Mouse (Mus musculus) forebrain, embryonic 11.5 days (tissue): ENCODE data around the gene Tmprss4. TPM values are rescaled to one million over a fixed set of nuclear protein-coding genes. Genes with fewer than 3 reads are reported as not detected.

Source experiments
- ATAC-seq: fragments of 200-750 bp; cut with Nextera tagmentation; replicated peaks from 2 replicates; pipeline ENCODE4 v1.8.0; 2017; ENCODE audit warnings: moderate TSS enrichment; ENCODE audit not compliant: low FRiP score
- DNase-seq: peaks from one replicate; pipeline ENCODE4 v3.0.0-alpha.2; 2017; ENCODE audit warnings: low spot score
- H3K27ac ChIP-seq: fragments of 300-500 bp; sonication (generic); 2 replicates; pipeline ENCODE4 v1.5.1; 2014; ENCODE audit warnings: low read depth, low read length
- H3K27me3 ChIP-seq: fragments of 300-500 bp; sonication (generic); 2 replicates; pipeline ENCODE4 v1.6.1; 2014; ENCODE audit warnings: mild to moderate bottlenecking, low read length, mixed read lengths; ENCODE audit not compliant: control insufficient read depth, insufficient read depth
- H3K36me3 ChIP-seq: fragments of 300-500 bp; sonication (generic); 2 replicates; pipeline ENCODE4 v1.6.1; 2014; ENCODE audit warnings: mild to moderate bottlenecking, low read length, moderate library complexity, mixed read lengths; ENCODE audit not compliant: control insufficient read depth, insufficient read depth
- H3K4me1 ChIP-seq: fragments of 300-500 bp; sonication (generic); replicated peaks from 2 replicates; pipeline ENCODE4 v1.6.1; 2014; ENCODE audit warnings: low read length, mixed read lengths; ENCODE audit not compliant: control insufficient read depth, insufficient read depth
- H3K4me2 ChIP-seq: fragments of 300-500 bp; sonication (generic); 2 replicates; pipeline ENCODE4 v1.6.1; 2014; ENCODE audit warnings: low read depth, mild to moderate bottlenecking, low read length, moderate library complexity, mixed read lengths; ENCODE audit not compliant: severe bottlenecking
- H3K4me3 ChIP-seq: fragments of 300-500 bp; sonication (generic); 2 replicates; pipeline ENCODE4 v1.5.1; 2014; ENCODE audit warnings: low read depth, low read length
- H3K9ac ChIP-seq: fragments of 300-500 bp; sonication (generic); 2 replicates; pipeline ENCODE4 v1.6.1; 2014; ENCODE audit warnings: low read length
- H3K9me3 ChIP-seq: fragments of 300-500 bp; sonication (generic); 2 replicates; pipeline ENCODE4 v1.6.1; 2016; ENCODE audit warnings: low read length, mixed read lengths; ENCODE audit not compliant: control insufficient read depth
- WGBS: fragments of 180-500 bp; shearing (Covaris S2); extraction: QIAGEN DNeasy Blood & Tissue Kit; methylation state at CpG from one replicate; pipeline ENCODE4 v1.1.7; 2014; 5-methylcytosine and 5-hydroxymethylcytosine counted together
- polyA plus RNA-seq: library from polyadenylated mRNA; unstranded; fragments of >200 nt; fragmentation: Nextera tagmentation; extraction: Ambion mirVana; gene quantifications from 2 replicates; pipeline ENCODE4 v1.2.1, GENCODE M21; 2014

Tmprss4 gene
- polyA plus RNA-seq, 1 experiment from 2014 or later = not detected

GRCm38 (mm10) chr9:45138191-45139032 is 65.5 kb downstream of the Tmprss4 start, which contains the start of gene Scn4b:
TSS of gene Scn4b (plus strand) at chr9:45138395.
- Histone ChIP-seq H3K4me3 (peak within 1 kb of the TSS; percentile 43), H3K4me1 (peaks cover 16% of the 10 kb centered on the region), H3K9me3 (no peaks in the 10 kb centered on the region), H3K9ac (peak within 1 kb of the TSS; percentile 48), H3K4me2 (peak within 1 kb of the TSS; percentile 87), H3K36me3 (no peaks in the 10 kb centered on the region), H3K27ac (no peak within 1 kb of the TSS), H3K27me3 (peaks cover 68% of the 10 kb centered on the region)
- ATAC-seq (peak; percentile 57; the same call in 1 of the 2 replicates), DNase-seq (peak; percentile 77)
- WGBS = under 1% methylated on average over 74 of the region's 76 CpGs

- Histone ChIP-seq H3K27ac (no peak overlapping the region), H3K4me3 (no peak overlapping the region), H3K9me3 (no peaks in the 10 kb centered on the region), H3K27me3 (peaks cover 59% of the 10 kb centered on the region), H3K4me2 (no peak overlapping the region), H3K9ac (no peak overlapping the region), H3K4me1 (peaks cover 16% of the 10 kb centered on the region), H3K36me3 (no peaks in the 10 kb centered on the region)
- ATAC-seq = no peak
- 11% methylated on average over 7 of the region's 7 CpGs for WGBS
- DNase-seq = no peak
Measured at GRCm38 (mm10) chr9:45136442-45137169, 67.3 kb downstream of the Tmprss4 start.

GRCm38 (mm10) chr9:45133484-45134310 is 70.2 kb downstream of the Tmprss4 start:
- H3K9me3 ChIP-seq = no peaks in the 10 kb centered on the region
- no peak overlapping the region for H3K27ac ChIP-seq
- H3K36me3 ChIP-seq = no peaks in the 10 kb centered on the region
- H3K27me3 ChIP-seq = peaks cover 38% of the 10 kb centered on the region
- peaks cover 11% of the 10 kb centered on the region for H3K4me1 ChIP-seq
- WGBS = 21% methylated on average over 5 of the region's 5 CpGs
- no peak overlapping the region for H3K4me2 ChIP-seq
- no peak overlapping the region for H3K9ac ChIP-seq
- ATAC-seq (no peak), DNase-seq (peak; percentile 64)
- no peak overlapping the region for H3K4me3 ChIP-seq

- Histone ChIP-seq H3K9me3 (no peaks in the 10 kb centered on the region), H3K27me3 (peaks cover 7% of the 10 kb centered on the region), H3K27ac (no peak overlapping the region), H3K4me3 (no peak overlapping the region), H3K9ac (no peak overlapping the region), H3K36me3 (no peaks in the 10 kb centered on the region), H3K4me1 (0 out of 2 replicates have a peak, but pooled peaks cover 3% of the 10 kb centered on the region), H3K4me2 (no peak overlapping the region)
- no peak for DNase-seq
- ATAC-seq = no peak
- WGBS = 80% methylated on average over 3 of the region's 3 CpGs
Measured at GRCm38 (mm10) chr9:45130119-45130518, 73.8 kb downstream of the Tmprss4 start.

GRCm38 (mm10) chr9:45126941-45127340 is 77.0 kb downstream of the Tmprss4 start:
- 53% methylated on average over 7 of the region's 7 CpGs for WGBS
- H3K27me3 ChIP-seq = no peaks in the 10 kb centered on the region
- no peak overlapping the region for H3K27ac ChIP-seq
- H3K36me3 ChIP-seq = no peaks in the 10 kb centered on the region
- ATAC-seq (no peak), DNase-seq (no peak)
- no peak overlapping the region for H3K9ac ChIP-seq
- H3K4me1 ChIP-seq = peaks cover 5% of the 10 kb centered on the region; the same call in 1 of the 2 replicates
- no peak overlapping the region for H3K4me2 ChIP-seq
- H3K9me3 ChIP-seq = no peaks in the 10 kb centered on the region
- no peak overlapping the region for H3K4me3 ChIP-seq

- Histone ChIP-seq H3K4me3 (no peak overlapping the region), H3K9ac (no peak overlapping the region), H3K27ac (no peak overlapping the region), H3K27me3 (no peaks in the 10 kb centered on the region), H3K36me3 (no peaks in the 10 kb centered on the region), H3K4me1 (peaks cover 5% of the 10 kb centered on the region; the same call in 1 of the 2 replicates), H3K9me3 (no peaks in the 10 kb centered on the region), H3K4me2 (no peak overlapping the region)
- 93% methylated on average over 14 of the region's 14 CpGs for WGBS
- no peak for ATAC-seq
- no peak for DNase-seq
Measured at GRCm38 (mm10) chr9:45125211-45125610, 78.7 kb downstream of the Tmprss4 start.

Other genes starting within 250 kb of the Tmprss4 start
- 32.0 and 32.6 TPM in 2 replicates for gene Ube4a, start 238.5 kb downstream of the Tmprss4 start, polyA plus RNA-seq
- not detected in 2 replicates for gene Cd3g, start 223.7 kb downstream of the Tmprss4 start, polyA plus RNA-seq
- not detected in 2 replicates for gene Cd3d, start 222.3 kb downstream of the Tmprss4 start, polyA plus RNA-seq
- not detected in 2 replicates for gene Cd3e, start 194.5 kb downstream of the Tmprss4 start, polyA plus RNA-seq
- 1.8 and 2.5 TPM in 2 replicates for gene Mpzl2, start 164.3 kb downstream of the Tmprss4 start, polyA plus RNA-seq
- gene Mpzl3, start 148.9 kb downstream of the Tmprss4 start, polyA plus RNA-seq = 2.2 and 2.7 TPM in 2 replicates
- gene Jaml, start 124.9 kb downstream of the Tmprss4 start, polyA plus RNA-seq = not detected in 2 replicates
- 2.9 and 3.2 TPM in 2 replicates for gene Scn2b, start 86.3 kb downstream of the Tmprss4 start, polyA plus RNA-seq
- 0.19 and 0.21 TPM in 2 replicates for gene Scn4b, start 65.7 kb downstream of the Tmprss4 start, polyA plus RNA-seq
- not detected in 2 replicates for gene BC049352, start 22.1 kb downstream of the Tmprss4 start, polyA plus RNA-seq
- gene Il10ra, start 65.1 kb upstream of the Tmprss4 start, polyA plus RNA-seq = 0.45 and 0.79 TPM in 2 replicates
- gene Tmprss13, start 115.0 kb upstream of the Tmprss4 start, polyA plus RNA-seq = 0.08 and 0.11 TPM in 2 replicates
- gene Fxyd6, start 166.1 kb upstream of the Tmprss4 start, polyA plus RNA-seq = 122 and 124 TPM in 2 replicates
- 1.5 and 3.4 TPM in 2 replicates for gene Fxyd2, start 195.6 kb upstream of the Tmprss4 start, polyA plus RNA-seq
- 3.4 and 5.4 TPM in 2 replicates for gene Dscaml1, start 222.5 kb upstream of the Tmprss4 start, polyA plus RNA-seq